In genomic region chr11:4697043-4697983, GRCm38 (mm10) we compare ENCODE assay signal across 9 mouse cellular contexts. TPM values are rescaled to one million over a fixed set of nuclear protein-coding genes. Genes with fewer than 3 reads are reported as not detected.
DNase-seq lines count a peak whose midpoint lies in the region; ATAC-seq and TF ChIP-seq lines count a peak whose summit lies in the region.
"Had no signal": no experiment of that assay in that cellular context is flagged by ENCODE, and none has a peak within 500 bp of the region (broad histone marks: within the 10 kb centered on the region; RNA-seq: fewer than 3 reads in every experiment).

No protein-coding gene starts in this region.

- peak; percentile 34; the same call in 1 of the 2 replicates for ATAC-seq in stomach, embryonic 16.5 days (ENCODE audit: insufficient read depth, low FRiP score)

- peaks cover 16% of the 10 kb centered on the region for H3K36me3 ChIP-seq in ES-Bruce4 (ENCODE audit: control insufficient read depth, insufficient read depth, low read length, poor library complexity, severe bottlenecking)
- peaks cover 9% of the 10 kb centered on the region for H3K36me3 ChIP-seq in stomach, embryonic 16.5 days (ENCODE audit: control insufficient read depth, insufficient read depth, low read length)
- H3K36me3 ChIP-seq in midbrain, embryonic 10.5 days = peaks cover 26% of the 10 kb centered on the region

- no peak overlapping the region for H3K4me3 ChIP-seq in ES-Bruce4 (ENCODE audit: low read depth, low read length)
- H3K4me3 ChIP-seq in lung, adult 2 months (replicated peaks; ENCODE audit: extremely low read depth, low read depth, low read length) = no peak overlapping the region
- no peak overlapping the region for H3K4me3 ChIP-seq in stomach, embryonic 16.5 days (replicated peaks; ENCODE audit: low read length)
- H3K4me3 ChIP-seq in midbrain, embryonic 10.5 days = no peak overlapping the region
- H3K4me3 ChIP-seq: limb, embryonic 13.5 days had no signal

- no peak for TF ChIP-seq EP300 in ES-Bruce4 (IDR thresholded peaks at IDR 0.05; ENCODE audit: insufficient read depth, low read depth, low read length)

- no peak overlapping the region for H3K9ac ChIP-seq in ES-Bruce4 (ENCODE audit: low read depth, poor library complexity, severe bottlenecking)
- no peak overlapping the region for H3K9ac ChIP-seq in stomach, embryonic 16.5 days (ENCODE audit: low read length)
- H3K9ac ChIP-seq: limb, embryonic 13.5 days had no signal

- no peaks in the 10 kb centered on the region for H3K4me1 ChIP-seq in ES-Bruce4 (ENCODE audit: control insufficient read depth, insufficient read depth, low read length)
- H3K4me1 ChIP-seq in lung, adult 2 months (ENCODE audit: control insufficient read depth, insufficient read depth, low read length) = peaks cover 3% of the 10 kb centered on the region; the same call in 1 of the 2 replicates
- peaks cover 5% of the 10 kb centered on the region; the same call in 1 of the 2 replicates for H3K4me1 ChIP-seq in stomach, embryonic 16.5 days (ENCODE audit: control insufficient read depth, insufficient read depth, low read length)
- no peaks in the 10 kb centered on the region for H3K4me1 ChIP-seq in midbrain, embryonic 10.5 days
- H3K4me1 ChIP-seq: limb, embryonic 13.5 days had no signal

- no peaks in the 10 kb centered on the region for H3K9me3 ChIP-seq in ES-Bruce4 (replicated peaks; ENCODE audit: control insufficient read depth, insufficient read depth, low read length, poor library complexity, severe bottlenecking)
- H3K9me3 ChIP-seq in stomach, embryonic 16.5 days (replicated peaks; ENCODE audit: control insufficient read depth, low read length) = no peaks in the 10 kb centered on the region; the same call in 1 of the 2 replicates
- 0 out of 2 replicates have a peak, but pooled peaks cover 3% of the 10 kb centered on the region for H3K9me3 ChIP-seq in midbrain, embryonic 10.5 days (replicated peaks)
- H3K9me3 ChIP-seq: limb, embryonic 13.5 days had no signal

- TF ChIP-seq POLR2A in ES-Bruce4 (IDR thresholded peaks at IDR 0.05; ENCODE audit: insufficient read depth, low read length) = no peak
- no peak for TF ChIP-seq POLR2A in lung, adult 2 months (IDR thresholded peaks at IDR 0.05; ENCODE audit: borderline replicate concordance, extremely low read depth, low read depth, low read length)

- DNase-seq in 3134 (ENCODE audit: extremely low read depth, insufficient read length, low spot score) = peak; percentile 65
- peak; percentile 45 to 55 for DNase-seq in frontal cortex, postnatal 14 days (ENCODE audit: low spot score in 2 of 2)
- peak; percentile 41 to 64 for DNase-seq in kidney, postnatal 36 days
- peak; percentile 51 for DNase-seq in lung, adult 2 months
- DNase-seq in midbrain, embryonic 10.5 days (ENCODE audit: low spot score) = no peak
- DNase-seq in c-Kit-positive CD71-positive TER-119-positive erythroid progenitor cells, embryonic 14.5 days (ENCODE audit: low spot score) = no peak

- no peak overlapping the region for H3K4me2 ChIP-seq in stomach, embryonic 16.5 days (ENCODE audit: low read depth, low read length)
- H3K4me2 ChIP-seq: limb, embryonic 13.5 days had no signal

- no peak overlapping the region for H3K27ac ChIP-seq in ES-Bruce4 (ENCODE audit: insufficient read depth, low read length)
- H3K27ac ChIP-seq in stomach, embryonic 16.5 days (ENCODE audit: low read length) = no peak overlapping the region; the same call in 1 of the 2 replicates
- H3K27ac ChIP-seq in midbrain, embryonic 10.5 days (replicated peaks) = no peak overlapping the region
- H3K27ac ChIP-seq: limb, embryonic 13.5 days had no signal

- 31% methylated on average over 7 of the region's 7 CpGs for WGBS in lung, adult 2 months
- WGBS in stomach, embryonic 16.5 days = 31% methylated on average over 7 of the region's 7 CpGs
- WGBS in midbrain, embryonic 10.5 days = 70% methylated on average over 7 of the region's 7 CpGs

- H3K27me3 ChIP-seq in ES-Bruce4 (ENCODE audit: control insufficient read depth, insufficient read depth, low read length, poor library complexity, severe bottlenecking) = no peaks in the 10 kb centered on the region
- H3K27me3 ChIP-seq in stomach, embryonic 16.5 days (ENCODE audit: control insufficient read depth, insufficient read depth, low read length) = no peaks in the 10 kb centered on the region
- no peaks in the 10 kb centered on the region for H3K27me3 ChIP-seq in midbrain, embryonic 10.5 days (ENCODE audit: low read depth, poor library complexity, severe bottlenecking)
- H3K27me3 ChIP-seq: limb, embryonic 13.5 days had no signal

- peak; percentile 23 for TF ChIP-seq CTCF in ES-Bruce4 (IDR thresholded peaks at IDR 0.05; ENCODE audit: low read depth, low read length)
- peak; percentile 24; the same call in 1 of the 2 replicates for TF ChIP-seq CTCF in lung, adult 2 months (IDR thresholded peaks at IDR 0.05; ENCODE audit: insufficient read depth, low read length)

RNA-seq across cellular contexts. Expression of gene Uqcr10, which starts 6.8 kb away (rescaled TPM):
- 245 and 325 TPM in 2 replicates for polyA plus RNA-seq in ES-Bruce4 (2011; ENCODE audit: insufficient read depth, insufficient read length, low read depth, missing spikeins)
- polyA plus RNA-seq in lung, adult 2 months (2012; rRNA removed) = 460 and 481 TPM in 2 replicates
- polyA plus RNA-seq in stomach, embryonic 16.5 days (2015; fragmentation: Nextera tagmentation; extraction: Ambion mirVana) = 963 and 971 TPM in 2 replicates
- 639 and 680 TPM in 2 replicates for polyA plus RNA-seq in midbrain, embryonic 10.5 days (2016; fragmentation: Nextera tagmentation; extraction: Ambion mirVana)

RNA-seq across cellular contexts. Expression of gene Zmat5, which starts 7.2 kb away (rescaled TPM):
- polyA plus RNA-seq in ES-Bruce4 (2011; ENCODE audit: insufficient read depth, insufficient read length, low read depth, missing spikeins) = 15.3 and 19.3 TPM in 2 replicates
- 51.4 and 55.1 TPM in 2 replicates for polyA plus RNA-seq in lung, adult 2 months (2012; rRNA removed)
- polyA plus RNA-seq in stomach, embryonic 16.5 days (2015; fragmentation: Nextera tagmentation; extraction: Ambion mirVana) = 61.4 and 68.2 TPM in 2 replicates
- polyA plus RNA-seq in midbrain, embryonic 10.5 days (2016; fragmentation: Nextera tagmentation; extraction: Ambion mirVana) = 83.9 and 86.7 TPM in 2 replicates

RNA-seq across cellular contexts. Expression of gene Cabp7, which starts 49.3 kb away (rescaled TPM):
- polyA plus RNA-seq in ES-Bruce4 (2011; ENCODE audit: insufficient read depth, insufficient read length, low read depth, missing spikeins) = 3.1 and 3.5 TPM in 2 replicates
- polyA plus RNA-seq in lung, adult 2 months (2012; rRNA removed) = 0.25 TPM in 1 of 2 replicates, not detected in the other
- 0.15 and 0.27 TPM in 2 replicates for polyA plus RNA-seq in stomach, embryonic 16.5 days (2015; fragmentation: Nextera tagmentation; extraction: Ambion mirVana)
- 0.11 and 0.22 TPM in 2 replicates for polyA plus RNA-seq in midbrain, embryonic 10.5 days (2016; fragmentation: Nextera tagmentation; extraction: Ambion mirVana)

RNA-seq across cellular contexts. Expression of gene Ascc2, which starts 59.8 kb away (rescaled TPM):
- 33.4 and 35.7 TPM in 2 replicates for polyA plus RNA-seq in ES-Bruce4 (2011; ENCODE audit: insufficient read depth, insufficient read length, low read depth, missing spikeins)
- polyA plus RNA-seq in lung, adult 2 months (2012; rRNA removed) = 23.5 and 34.0 TPM in 2 replicates
- polyA plus RNA-seq in stomach, embryonic 16.5 days (2015; fragmentation: Nextera tagmentation; extraction: Ambion mirVana) = 34.2 and 37.1 TPM in 2 replicates
- 32.2 and 34.2 TPM in 2 replicates for polyA plus RNA-seq in midbrain, embryonic 10.5 days (2016; fragmentation: Nextera tagmentation; extraction: Ambion mirVana)

Comparison
In these comparisons a context has a peak if more than half of its experiments do, and no peak if none do; other contexts are left out.
1. DNase-seq: peak in 3134 (single experiment), frontal cortex, postnatal 14 days (2 of 2), kidney, postnatal 36 days (2 of 2) and lung, adult 2 months (single experiment); none in midbrain, embryonic 10.5 days (single experiment) and c-Kit-positive CD71-positive TER-119-positive erythroid progenitor cells, embryonic 14.5 days (single experiment).